Mouse (Mus musculus) testis, adult 2 months (tissue): ENCODE results near the gene Tnfaip2.

Experiments used
- CTCF ChIP-seq: fragments of 200-500 bp; IDR thresholded peaks from 2 replicates; pipeline ENCODE4 v1.5.1; 2012; ENCODE audit warnings: low read depth, mild to moderate bottlenecking, inconsistent platforms, low read length, moderate library complexity; ENCODE audit not compliant: control insufficient read depth, insufficient read depth, insufficient replicate concordance
- POLR2A ChIP-seq: fragments of 200-500 bp; IDR thresholded peaks from 2 replicates; pipeline ENCODE4 v1.6.1; 2012; ENCODE audit warnings: low read depth, mild to moderate bottlenecking, inconsistent platforms, low read length, moderate library complexity; ENCODE audit not compliant: control insufficient read depth

GRCm38 (mm10) chr12:111419918-111420317 is 22.4 kb upstream of the Tnfaip2 start:
- no peak for TF ChIP-seq CTCF
- no peak for TF ChIP-seq POLR2A
